Mouse (Mus musculus) c-Kit-positive CD71-positive TER-119-positive erythroid progenitor cells, embryonic 14.5 days (primary cell): ENCODE measurements around the gene S100a10.

Experiments
- DNase-seq: peaks from one replicate; pipeline ENCODE4 v3.0.0-alpha.2; 2013; ENCODE audit warnings: low spot score

Gene S100a10

GRCm38 (mm10) chr3:93547749-93548540 lies 6.9 kb upstream of the S100a10 start:
- DNase-seq = no peak

GRCm38 (mm10) chr3:93548541-93549266 lies 6.2 kb upstream of the S100a10 start:
- DNase-seq = no peak

DNA sequence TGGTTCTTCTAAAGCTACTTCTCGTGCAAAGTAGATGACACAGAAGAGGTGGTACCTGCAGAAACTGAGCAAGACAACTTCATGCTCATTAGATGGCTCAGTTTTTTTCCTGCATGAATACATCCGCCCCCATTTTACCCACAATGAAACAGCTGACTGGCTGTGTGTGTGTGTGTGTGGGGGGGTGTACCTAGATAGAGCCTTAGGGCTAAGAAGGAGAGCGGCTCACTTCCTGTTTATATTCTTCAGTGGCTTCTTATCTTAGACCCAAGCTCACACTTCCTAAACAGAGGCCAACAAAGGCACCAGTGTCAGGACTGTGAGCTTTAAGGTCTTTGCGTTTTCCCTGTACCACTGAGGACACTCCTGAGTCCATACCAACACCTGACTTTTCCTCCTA lies 4.9 kb upstream of the S100a10 start:
- no peak for DNase-seq

- no peak for DNase-seq
Observed at GRCm38 (mm10) chr3:93551950-93552901, 2.7 kb upstream of the S100a10 start.

GRCm38 (mm10) chr3:93553311-93553710 lies 1.6 kb upstream of the S100a10 start:
- no peak for DNase-seq

DNA sequence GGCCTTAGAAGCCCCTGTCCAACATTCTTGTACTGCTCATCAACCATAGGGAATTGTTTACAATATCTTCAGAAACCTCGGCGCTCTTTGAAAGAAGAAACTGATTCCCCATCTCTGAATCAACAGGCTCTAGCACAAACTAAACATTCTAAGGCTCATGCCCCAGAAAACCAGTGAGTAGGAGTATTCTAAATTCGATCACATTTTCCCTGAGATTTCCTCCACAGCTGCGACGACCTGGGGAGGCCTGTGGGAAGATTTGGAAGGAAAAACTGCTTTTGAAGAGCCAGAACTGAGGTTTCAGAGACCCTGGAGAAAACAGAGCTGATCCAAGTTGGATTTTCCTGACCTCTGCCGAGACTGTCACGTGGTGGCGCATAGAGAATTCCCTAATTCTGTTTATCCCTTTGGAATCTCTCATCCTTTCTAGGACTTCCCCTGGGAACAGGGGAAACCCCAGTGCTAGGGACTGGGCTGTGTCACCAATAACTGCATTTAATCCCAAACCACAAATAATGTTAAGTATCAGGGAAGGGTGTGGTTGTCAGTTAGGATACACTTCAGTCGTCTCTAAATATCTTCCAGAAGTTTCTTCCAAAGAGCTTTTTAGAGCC lies 1.0 kb upstream of the S100a10 start:
- no peak for DNase-seq

- no peak for DNase-seq
Observed at GRCm38 (mm10) chr3:93554379-93554980, 400 bp upstream of the S100a10 start.

DNA sequence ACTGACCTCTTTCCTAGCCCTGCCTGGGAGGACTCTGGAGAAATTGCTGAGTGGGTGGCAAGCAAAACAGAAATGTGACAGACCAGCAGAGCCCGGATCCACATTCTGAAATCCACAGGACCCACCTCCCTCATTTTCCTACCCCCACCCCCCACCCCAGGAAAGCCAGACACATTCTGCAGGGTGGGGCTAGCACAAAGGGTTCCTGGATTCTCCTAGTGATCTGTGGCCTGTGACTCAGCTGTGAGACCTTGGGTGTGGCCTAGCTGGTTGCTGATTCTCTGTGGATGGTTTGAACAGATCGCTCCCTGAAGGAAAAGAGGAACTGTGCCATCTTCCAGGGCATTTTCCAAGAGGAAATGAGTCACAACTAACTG lies 986 bp downstream of the S100a10 start:
- peak; percentile 28 for DNase-seq

DNA sequence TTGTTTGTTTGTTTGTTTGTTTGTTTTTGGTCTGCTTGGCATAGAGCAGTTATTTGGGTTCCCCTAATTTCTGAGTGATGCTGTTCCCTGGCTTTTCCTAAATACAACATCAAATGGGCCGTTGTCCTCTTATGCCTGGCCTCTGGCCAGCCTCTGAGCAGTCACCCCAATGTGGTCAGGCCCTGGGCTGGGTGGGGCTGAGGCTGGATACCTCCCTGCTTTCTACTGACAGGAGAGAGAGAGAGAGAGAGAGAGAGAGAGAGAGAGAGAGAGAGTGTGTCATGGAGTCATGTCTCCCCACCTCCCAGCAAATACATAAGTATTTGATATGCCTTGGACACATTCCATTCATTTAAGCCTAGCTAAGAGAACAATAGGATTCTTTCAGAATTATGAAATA lies 1.7 kb downstream of the S100a10 start:
- no peak for DNase-seq

DNA sequence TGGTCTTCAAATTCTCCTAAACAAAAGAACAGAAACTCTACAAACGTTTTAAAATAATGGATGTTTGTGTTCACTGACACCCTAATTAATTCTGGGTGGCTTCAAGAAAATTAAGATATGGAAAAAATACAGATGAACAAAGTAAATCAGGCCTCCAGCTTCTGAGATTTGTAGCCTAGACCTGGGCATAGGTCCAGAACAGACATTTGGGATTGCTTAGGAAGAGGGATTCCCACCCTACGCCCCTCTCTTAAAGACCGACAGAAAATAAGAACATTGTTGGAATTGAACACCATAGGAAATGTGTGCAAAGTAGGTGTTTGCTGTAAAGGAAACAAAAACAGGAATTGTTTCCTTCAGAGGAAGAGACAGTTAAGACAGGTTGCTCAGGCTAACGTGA lies 2.6 kb downstream of the S100a10 start:
- no peak for DNase-seq

GRCm38 (mm10) chr3:93559961-93560360 lies 5.1 kb downstream of the S100a10 start:
- no peak for DNase-seq

DNA sequence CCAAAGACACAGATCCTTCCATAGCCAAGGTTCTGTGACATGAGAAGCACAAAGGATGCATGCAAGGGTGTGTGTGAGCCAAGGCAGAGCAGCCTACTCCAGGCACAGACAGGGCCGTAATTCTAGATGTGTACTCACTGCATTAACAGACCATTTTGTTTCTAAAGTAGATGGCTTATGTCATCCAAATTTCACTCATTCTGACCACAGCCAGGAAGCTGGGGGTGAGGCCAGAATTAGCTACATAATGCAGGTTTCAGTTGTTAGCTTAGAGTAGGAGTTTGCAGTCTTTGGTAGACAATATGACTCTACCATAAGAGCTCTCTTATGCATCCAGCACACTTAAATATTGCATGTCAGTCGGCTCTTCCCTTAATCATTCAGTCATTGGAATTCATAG lies 7.5 kb downstream of the S100a10 start:
- no peak for DNase-seq

GRCm38 (mm10) chr3:93563216-93563615 lies 8.3 kb downstream of the S100a10 start:
- no peak for DNase-seq

DNA sequence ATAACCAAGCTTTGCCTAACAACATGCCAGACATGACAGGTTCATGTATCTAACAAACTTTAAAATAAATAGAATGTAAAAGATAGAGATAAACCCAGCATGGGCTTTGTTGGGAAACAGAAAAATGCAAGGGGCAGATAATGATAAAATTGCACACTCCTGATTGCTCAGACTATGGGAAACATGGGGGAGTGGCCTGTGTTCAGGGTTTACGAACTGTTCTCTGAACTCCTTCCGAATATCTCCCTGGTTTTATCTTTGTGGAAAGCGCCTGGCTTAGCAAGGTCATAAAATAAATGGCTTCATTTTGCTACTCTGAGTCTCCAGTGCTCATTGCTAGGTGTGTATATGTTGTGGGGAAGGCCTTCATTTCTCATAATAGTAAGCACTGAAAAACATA lies 12.0 kb downstream of the S100a10 start:
- no peak for DNase-seq

DNA sequence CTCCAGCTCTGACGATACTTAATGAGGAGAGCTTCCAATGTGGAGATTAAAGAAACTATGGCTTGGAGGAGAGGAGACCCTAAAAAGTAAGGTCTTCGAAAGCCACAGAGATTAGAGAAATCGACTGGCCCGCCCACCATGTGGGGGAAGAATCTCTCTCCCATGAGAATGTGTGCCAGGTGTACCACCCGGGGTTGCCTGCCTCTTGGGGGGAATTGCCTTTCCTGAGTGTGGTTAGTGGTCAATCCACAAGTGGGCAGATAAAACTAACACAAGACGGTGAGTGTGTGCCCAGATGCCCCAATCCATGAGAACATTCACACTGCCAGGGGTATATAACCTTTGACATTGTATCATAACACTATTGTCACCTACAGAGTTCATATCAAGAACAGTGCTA lies 12.8 kb downstream of the S100a10 start:
- no peak for DNase-seq

- DNase-seq = no peak
Observed at GRCm38 (mm10) chr3:93568428-93569040, 13.7 kb downstream of the S100a10 start.

- no peak for DNase-seq
Observed at GRCm38 (mm10) chr3:93569046-93569445, 14.2 kb downstream of the S100a10 start.

GRCm38 (mm10) chr3:93572058-93572791 lies 17.3 kb downstream of the S100a10 start:
- no peak for DNase-seq

DNA sequence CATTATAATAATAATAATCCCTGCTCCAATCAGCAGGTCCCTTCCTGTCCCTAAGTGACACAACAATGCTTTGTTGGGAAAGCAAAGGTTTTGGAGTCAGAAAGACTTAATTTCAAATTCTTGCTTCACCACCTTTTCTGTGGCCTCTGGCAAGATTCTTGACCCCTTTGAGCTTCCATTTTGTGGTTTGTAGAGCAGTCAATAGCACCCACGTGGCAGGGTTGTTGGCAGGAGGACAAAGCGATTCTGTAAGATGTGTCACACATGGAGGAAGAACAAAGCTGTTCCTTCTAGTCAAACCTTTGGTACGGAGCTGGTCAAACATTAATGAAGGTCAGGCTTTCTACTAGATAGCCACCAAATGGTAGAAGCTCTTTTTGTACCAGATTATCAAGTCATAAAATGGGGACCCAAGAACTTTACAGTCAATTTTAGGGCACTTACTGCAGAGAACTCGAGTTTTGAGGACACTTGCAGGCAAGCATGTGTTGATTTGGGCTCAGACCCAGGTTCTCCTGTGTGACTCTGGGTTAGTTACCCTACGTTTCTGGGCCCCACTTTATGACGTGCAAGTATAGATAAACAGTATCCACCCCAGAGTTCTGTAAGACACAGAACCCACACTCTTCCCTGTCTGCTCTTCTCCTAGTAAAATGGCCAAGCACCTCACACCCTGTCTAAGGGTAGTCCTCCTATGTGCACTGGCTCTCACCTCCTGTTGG lies 24.6 kb downstream of the S100a10 start:
- DNase-seq = no peak

DNA sequence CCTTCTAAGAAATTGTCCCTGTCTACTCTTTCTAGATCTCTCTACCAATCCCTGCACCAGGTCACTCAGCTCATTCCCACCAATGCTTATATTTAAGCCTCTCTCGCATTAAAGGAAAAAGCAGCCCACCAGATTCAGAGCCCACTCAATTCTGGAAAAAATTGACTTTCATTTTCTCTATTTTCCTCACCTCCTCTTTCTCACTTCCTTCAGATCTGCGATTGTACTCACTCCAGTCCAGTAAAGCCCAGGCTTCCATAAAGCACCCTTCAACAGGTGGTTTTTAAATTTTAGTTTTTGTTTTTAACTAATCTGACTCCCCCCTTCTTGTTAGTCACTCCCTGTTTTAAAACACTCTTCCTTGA lies 25.1 kb downstream of the S100a10 start:
- no peak for DNase-seq
